Mouse (Mus musculus) forebrain, embryonic 10.5 days (tissue): ENCODE results near the gene Tnp1. TPM values are rescaled to one million over a fixed set of nuclear protein-coding genes. Genes with fewer than 3 reads are reported as not detected.

Experiments
- DNase-seq: peaks from one replicate; pipeline ENCODE4 v3.0.0-alpha.2; 2017; ENCODE audit warnings: low spot score; ENCODE audit errors: extremely low spot score
- H3K27ac ChIP-seq: fragments of 300-500 bp; sonication (generic); 2 replicates; pipeline ENCODE4 v1.5.1; 2016; ENCODE audit warnings: mild to moderate bottlenecking
- H3K27me3 ChIP-seq: fragments of 300-500 bp; sonication (generic); 2 replicates; pipeline ENCODE4 v1.6.1; 2016; ENCODE audit warnings: mild to moderate bottlenecking; ENCODE audit not compliant: poor library complexity, severe bottlenecking
- H3K36me3 ChIP-seq: fragments of 300-500 bp; sonication (generic); replicated peaks from 2 replicates; pipeline ENCODE4 v1.6.1; 2016; ENCODE audit warnings: mild to moderate bottlenecking, moderate library complexity
- H3K4me1 ChIP-seq: fragments of 300-500 bp; sonication (generic); 2 replicates; pipeline ENCODE4 v1.6.1; 2016
- H3K4me3 ChIP-seq: fragments of 300-500 bp; sonication (generic); 2 replicates; pipeline ENCODE4 v1.5.1; 2016; ENCODE audit warnings: mild to moderate bottlenecking, moderate library complexity
- H3K9me3 ChIP-seq: fragments of 300-500 bp; sonication (generic); 2 replicates; pipeline ENCODE4 v1.6.1; 2016; ENCODE audit warnings: mild to moderate bottlenecking, moderate library complexity
- WGBS: fragments of 180-500 bp; shearing (Covaris S2); methylation state at CpG from one replicate; pipeline ENCODE4 v1.1.7; 2016; 5-methylcytosine and 5-hydroxymethylcytosine counted together
- polyA plus RNA-seq: library from polyadenylated mRNA; unstranded; fragments of >200 nt; fragmentation: Nextera tagmentation; extraction: Ambion mirVana; gene quantifications from 2 replicates; pipeline ENCODE4 v1.2.1, GENCODE M21; 2016

Tnp1 gene
- polyA plus RNA-seq, 1 experiment from 2014 or later = not detected

DNA sequence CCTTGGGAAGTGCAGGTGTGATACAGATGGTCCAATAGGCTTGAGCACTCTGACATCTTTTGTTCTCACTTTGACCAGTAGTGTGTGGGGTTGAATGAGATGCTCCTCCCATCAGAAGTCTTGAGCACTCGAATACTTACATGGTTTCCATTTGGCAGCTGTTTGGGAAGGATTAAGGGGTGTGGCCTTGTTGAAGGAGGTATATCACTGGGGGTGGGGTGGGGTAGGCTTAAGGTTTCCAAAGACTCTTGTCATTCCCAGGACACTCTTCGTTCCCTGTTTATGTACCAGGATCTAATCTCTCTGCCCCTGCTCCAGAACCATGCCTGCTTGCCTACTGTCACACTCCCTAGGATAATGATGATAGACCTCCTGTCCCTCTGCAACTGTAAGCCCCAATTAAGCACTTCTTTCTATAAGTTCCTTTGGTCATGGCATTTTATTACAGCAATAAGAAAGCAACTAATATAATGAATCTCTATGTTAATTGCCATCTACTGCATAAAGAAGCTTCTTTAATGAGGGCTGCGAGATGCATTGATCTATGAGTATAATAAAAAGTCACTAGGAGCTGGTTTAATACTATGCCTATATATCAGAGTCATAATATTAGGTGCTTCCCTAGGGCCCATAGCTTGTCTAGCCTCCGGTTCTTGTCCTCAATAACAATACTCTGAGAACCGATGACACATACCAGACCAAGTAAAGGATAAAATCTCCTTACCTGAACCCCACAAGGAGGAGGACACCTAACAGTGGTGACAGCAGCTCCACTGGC lies 20.8 kb downstream of the Tnp1 start:
- no peaks in the 10 kb centered on the region; the same call in 1 of the 2 replicates for H3K9me3 ChIP-seq
- DNase-seq = no peak

GRCm38 (mm10) chr1:72992944-72993464 lies 22.7 kb downstream of the Tnp1 start:
- Histone ChIP-seq H3K9me3 (no peaks in the 10 kb centered on the region; the same call in 1 of the 2 replicates), H3K36me3 (no peaks in the 10 kb centered on the region), H3K4me1 (no peaks in the 10 kb centered on the region), H3K27me3 (no peaks in the 10 kb centered on the region), H3K27ac (no peak overlapping the region), H3K4me3 (no peak overlapping the region)
- WGBS = 79% methylated on average over 2 of the region's 2 CpGs
- DNase-seq = no peak

More for the DNA sequence above, 20.8 kb downstream of the Tnp1 start:
- no peaks in the 10 kb centered on the region for H3K27me3 ChIP-seq
- no peaks in the 10 kb centered on the region for H3K36me3 ChIP-seq
- WGBS = 93% methylated on average over 5 of the region's 5 CpGs
- no peaks in the 10 kb centered on the region for H3K4me1 ChIP-seq
- no peak overlapping the region for H3K27ac ChIP-seq
- no peak overlapping the region for H3K4me3 ChIP-seq

DNA sequence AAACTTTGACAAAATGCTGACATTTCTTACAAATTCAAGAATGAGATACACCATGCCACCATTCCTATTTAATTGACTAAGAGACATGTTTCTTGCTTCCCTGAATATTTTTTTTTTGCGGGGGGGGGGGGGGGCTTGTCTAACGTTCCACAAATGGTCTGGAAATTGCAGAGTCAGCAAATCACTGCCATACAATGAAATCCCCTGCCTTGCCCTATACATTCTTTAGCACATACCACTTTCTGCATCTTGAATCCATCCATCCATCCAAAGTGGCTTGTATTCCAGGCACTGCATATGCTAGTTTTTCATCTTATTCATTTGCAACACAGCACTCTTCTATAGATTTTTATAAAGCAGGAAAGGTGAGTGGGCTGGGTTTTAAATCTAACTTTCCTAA lies 23.5 kb downstream of the Tnp1 start:
- Histone ChIP-seq H3K9me3 (no peaks in the 10 kb centered on the region; the same call in 1 of the 2 replicates), H3K27me3 (no peaks in the 10 kb centered on the region), H3K36me3 (no peaks in the 10 kb centered on the region), H3K4me1 (no peaks in the 10 kb centered on the region), H3K4me3 (no peak overlapping the region), H3K27ac (no peak overlapping the region)
- DNase-seq = no peak
- 77% methylated on average over 2 of the region's 2 CpGs for WGBS

- Histone ChIP-seq H3K9me3 (no peaks in the 10 kb centered on the region), H3K4me1 (no peaks in the 10 kb centered on the region), H3K36me3 (no peaks in the 10 kb centered on the region), H3K27me3 (no peaks in the 10 kb centered on the region), H3K27ac (no peak overlapping the region), H3K4me3 (no peak overlapping the region)
- 89% methylated on average over 3 of the region's 3 CpGs for WGBS
- no peak for DNase-seq
Measured at GRCm38 (mm10) chr1:72988904-72989303, 26.8 kb downstream of the Tnp1 start.

DNA sequence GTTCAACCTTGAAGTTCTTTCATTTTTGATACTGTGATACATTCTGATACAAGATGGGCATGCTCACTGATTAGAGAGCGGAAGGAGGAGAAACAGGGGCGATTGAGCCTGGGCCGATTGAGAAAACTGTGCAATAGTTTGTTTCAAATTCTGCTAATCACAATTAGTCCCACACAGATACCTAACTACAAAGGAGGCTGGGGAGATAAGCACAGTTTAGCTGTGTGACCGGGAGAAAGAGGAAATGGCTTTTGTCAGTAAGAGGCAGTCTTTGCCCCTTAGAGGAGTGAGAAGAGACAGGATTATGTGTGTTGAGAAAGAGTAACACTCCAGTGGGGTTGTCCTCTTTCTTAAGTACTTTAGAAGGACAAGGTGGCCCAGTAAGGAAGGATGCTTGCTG lies 29.0 kb downstream of the Tnp1 start:
- Histone ChIP-seq H3K4me1 (no peaks in the 10 kb centered on the region), H3K4me3 (no peak overlapping the region), H3K27me3 (no peaks in the 10 kb centered on the region), H3K9me3 (no peaks in the 10 kb centered on the region), H3K27ac (no peak overlapping the region), H3K36me3 (no peaks in the 10 kb centered on the region)
- 82% methylated on average over 4 of the region's 4 CpGs for WGBS
- no peak for DNase-seq

GRCm38 (mm10) chr1:72978956-72979355 lies 36.8 kb downstream of the Tnp1 start:
- Histone ChIP-seq H3K4me3 (no peak overlapping the region), H3K4me1 (no peaks in the 10 kb centered on the region), H3K27me3 (peaks cover 4% of the 10 kb centered on the region; the same call in 1 of the 2 replicates), H3K27ac (no peak overlapping the region), H3K9me3 (no peaks in the 10 kb centered on the region), H3K36me3 (no peaks in the 10 kb centered on the region)
- no peak for DNase-seq
- 70% methylated on average over 9 of the region's 9 CpGs for WGBS

DNA sequence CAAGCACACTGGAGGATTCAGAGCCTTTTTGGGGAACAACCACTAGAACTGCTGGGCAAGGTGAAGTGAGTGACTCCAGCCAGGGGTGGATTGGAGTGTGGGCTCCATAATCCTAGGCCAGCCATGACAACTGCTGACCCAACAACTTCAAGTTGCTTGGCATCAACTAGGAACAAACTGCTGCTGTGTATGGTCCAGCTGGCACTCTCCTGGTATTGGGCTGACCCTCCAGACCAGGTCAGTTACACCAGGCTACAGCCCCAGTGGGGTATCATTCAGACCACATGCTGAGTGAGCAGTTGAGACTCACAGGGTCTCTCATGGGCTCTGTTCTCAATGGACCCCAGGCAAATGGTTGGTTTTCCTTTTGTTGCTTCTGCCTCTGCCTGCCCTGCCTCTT lies 41.5 kb downstream of the Tnp1 start:
- Histone ChIP-seq H3K4me3 (no peak overlapping the region), H3K27me3 (peaks cover 4% of the 10 kb centered on the region; the same call in 1 of the 2 replicates), H3K27ac (no peak overlapping the region), H3K9me3 (no peaks in the 10 kb centered on the region), H3K36me3 (no peaks in the 10 kb centered on the region), H3K4me1 (peaks cover 6% of the 10 kb centered on the region)
- no peak for DNase-seq

DNA sequence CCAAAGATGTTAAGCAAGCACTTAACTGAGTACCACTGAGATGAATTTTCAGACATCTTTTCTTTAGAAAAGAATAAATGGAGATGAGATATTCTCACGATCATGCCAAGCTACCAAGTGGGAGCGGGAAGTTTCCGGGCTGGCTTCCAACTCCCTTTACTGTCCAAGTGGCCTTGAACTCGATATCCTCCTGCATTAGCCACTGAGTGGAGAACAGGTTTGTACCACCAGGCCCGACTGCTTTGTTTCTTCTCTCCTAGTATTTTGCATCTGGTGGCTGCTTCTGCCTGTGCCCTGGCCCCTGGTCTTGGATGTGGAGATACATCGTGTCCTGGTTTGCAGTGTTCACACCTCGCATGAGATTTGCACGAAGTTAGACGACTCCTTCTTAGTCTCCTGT lies 45.2 kb downstream of the Tnp1 start:
- no peaks in the 10 kb centered on the region for H3K27me3 ChIP-seq
- H3K4me3 ChIP-seq = no peak overlapping the region
- no peak overlapping the region for H3K27ac ChIP-seq
- 90% methylated on average over 9 of the region's 9 CpGs for whole genome bisulfite sequencing
- DNase-seq = no peak
- H3K4me1 ChIP-seq = peaks cover 10% of the 10 kb centered on the region
- no peaks in the 10 kb centered on the region for H3K9me3 ChIP-seq
- H3K36me3 ChIP-seq = no peaks in the 10 kb centered on the region

DNA sequence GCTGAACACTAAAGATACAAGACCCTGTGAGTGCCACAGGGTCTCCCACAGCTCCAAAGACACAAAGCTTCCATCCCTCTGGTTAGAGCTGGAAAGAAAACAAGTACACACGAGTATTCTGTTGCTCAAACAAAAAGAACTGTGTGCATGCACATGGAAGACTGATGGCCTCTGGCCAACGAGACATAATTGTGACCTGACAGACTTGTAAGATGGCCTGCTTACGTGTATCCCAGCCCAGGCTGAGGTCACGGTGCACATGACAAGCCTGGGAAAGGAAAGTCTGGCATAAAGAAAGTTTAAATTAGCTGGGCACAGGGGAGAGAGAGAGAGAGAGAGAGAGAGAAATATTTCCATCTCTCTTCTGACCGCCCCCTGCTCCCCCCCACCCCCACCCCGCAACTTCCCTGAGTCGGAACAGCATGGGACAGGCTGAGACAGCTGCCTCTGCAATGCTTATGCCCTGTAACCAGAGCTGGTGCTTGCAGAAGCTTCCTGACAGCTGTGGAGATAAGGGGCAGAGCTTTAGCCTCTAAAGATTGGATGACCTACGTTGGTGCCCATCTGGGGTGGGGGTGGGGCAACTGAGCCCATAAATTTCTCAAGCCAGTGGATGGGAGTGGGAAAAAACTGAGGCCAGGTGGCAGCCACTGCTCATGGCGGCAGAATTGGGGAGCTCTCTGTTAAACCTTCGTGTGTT lies 46.4 kb downstream of the Tnp1 start:
- Histone ChIP-seq H3K4me3 (no peak overlapping the region), H3K27ac (peak overlapping the region; percentile 17; the same call in 1 of the 2 replicates), H3K4me1 (peaks cover 10% of the 10 kb centered on the region), H3K27me3 (no peaks in the 10 kb centered on the region), H3K36me3 (no peaks in the 10 kb centered on the region), H3K9me3 (no peaks in the 10 kb centered on the region)
- no peak for DNase-seq
- WGBS = 56% methylated on average over 10 of the region's 10 CpGs

- Histone ChIP-seq H3K27me3 (no peaks in the 10 kb centered on the region), H3K4me1 (peaks cover 22% of the 10 kb centered on the region), H3K27ac (no peak overlapping the region), H3K36me3 (no peaks in the 10 kb centered on the region), H3K9me3 (no peaks in the 10 kb centered on the region), H3K4me3 (no peak overlapping the region)
- 95% methylated on average over 4 of the region's 4 CpGs for WGBS
- DNase-seq = no peak
Measured at GRCm38 (mm10) chr1:72966423-72966822, 49.3 kb downstream of the Tnp1 start.

Other genes with a start within 250 kb of the Tnp1 start
- gene Igfbp2, start 191.4 kb downstream of the Tnp1 start, polyA plus RNA-seq = 742 and 777 TPM in 2 replicates
- 45.9 and 51.3 TPM in 2 replicates for gene Igfbp5, start 141.0 kb downstream of the Tnp1 start, polyA plus RNA-seq